Mouse (Mus musculus) WW6 (cell line): ENCODE measurements at regions not wholly inside any gene's neighbourhood (a gene's known extent, or its start where the extent isn't known, plus 50 kb on each side); places are given as distances from the start of the nearest gene placed in this dataset.
A peak's percentile ranks its signal among the peaks of the same experiment; 100 is the strongest.

Source experiments
- DNase-seq: peaks from one replicate; pipeline ENCODE4 v3.0.0-alpha.2; 2013; ENCODE audit warnings: low read depth, low spot score

GRCm38 (mm10) chr15:96119240-96119639, 168.1 kb upstream of the Arid2 start:
- DNase-seq: no peak

GRCm38 (mm10) chr15:96124397-96124796, 162.9 kb upstream of the Arid2 start:
- no peak for DNase-seq

GRCm38 (mm10) chr15:96129699-96130098, 157.6 kb upstream of the Arid2 start:
- DNase-seq: no peak

- no peak for DNase-seq
These were observed 156.8 kb upstream of the Arid2 start for GRCm38 (mm10) chr15:96130531-96130930.

GRCm38 (mm10) chr15:96131582-96132091, 155.7 kb upstream of the Arid2 start:
- DNase-seq: no peak

- DNase-seq: no peak
These were observed 154.7 kb upstream of the Arid2 start for GRCm38 (mm10) chr15:96132636-96133035.

- DNase-seq: no peak
These were observed 152.0 kb upstream of the Arid2 start for GRCm38 (mm10) chr15:96135250-96135731.

GRCm38 (mm10) chr15:96135816-96136215, 151.5 kb upstream of the Arid2 start:
- no peak for DNase-seq

GRCm38 (mm10) chr15:96137534-96137933, 149.8 kb upstream of the Arid2 start:
- DNase-seq: no peak

- DNase-seq: no peak
These were observed 149.4 kb upstream of the Arid2 start for GRCm38 (mm10) chr15:96137945-96138344.

- DNase-seq: no peak
These were observed 133.8 kb upstream of the Arid2 start for GRCm38 (mm10) chr15:96153489-96153888.

- DNase-seq: no peak
These were observed 129.0 kb upstream of the Arid2 start for GRCm38 (mm10) chr15:96158321-96158720.

GRCm38 (mm10) chr15:96164771-96165431, 122.4 kb upstream of the Arid2 start:
- no peak for DNase-seq

- no peak for DNase-seq
These were observed 120.1 kb upstream of the Arid2 start for GRCm38 (mm10) chr15:96167256-96167655.

- DNase-seq: no peak
These were observed 117.4 kb upstream of the Arid2 start for GRCm38 (mm10) chr15:96169726-96170467.

- DNase-seq: peak; percentile 36
These were observed 116.1 kb upstream of the Arid2 start for GRCm38 (mm10) chr15:96170986-96171769.

- no peak for DNase-seq
These were observed 109.4 kb upstream of the Arid2 start for GRCm38 (mm10) chr15:96177911-96178310.

- DNase-seq: no peak
These were observed 108.8 kb upstream of the Arid2 start for GRCm38 (mm10) chr15:96178374-96179109.

GRCm38 (mm10) chr15:96179511-96179910, 107.8 kb upstream of the Arid2 start:
- peak; percentile 71 for DNase-seq

GRCm38 (mm10) chr15:96180036-96180435, 107.3 kb upstream of the Arid2 start:
- DNase-seq: no peak

- no peak for DNase-seq
These were observed 106.3 kb upstream of the Arid2 start for GRCm38 (mm10) chr15:96180977-96181376.
